In genomic region chr12:90866597-90866996, GRCm38 (mm10) we compare ENCODE assay signal across 14 mouse cellular contexts.
"Had no signal": no experiment of that assay in that cellular context is flagged by ENCODE, and none has a peak within 500 bp of the region (broad histone marks: within the 10 kb centered on the region; RNA-seq: fewer than 3 reads in every experiment).

No protein-coding gene starts in this region.

- H3K36me3 ChIP-seq: limb, embryonic 15.5 days; liver, embryonic 12.5 days; midbrain, embryonic 12.5 days; midbrain, embryonic 15.5 days; neural tube, embryonic 12.5 days; stomach, embryonic 15.5 days had no signal

- H3K27me3 ChIP-seq: limb, embryonic 15.5 days; liver, embryonic 12.5 days; megakaryocyte, embryonic 14.5 days; midbrain, embryonic 12.5 days; midbrain, embryonic 15.5 days; neural tube, embryonic 12.5 days; stomach, embryonic 15.5 days had no signal

- H3K4me2 ChIP-seq: limb, embryonic 15.5 days; liver, embryonic 12.5 days; midbrain, embryonic 12.5 days; midbrain, embryonic 15.5 days; neural tube, embryonic 12.5 days; stomach, embryonic 15.5 days had no signal

- H3K4me1 ChIP-seq: limb, embryonic 15.5 days; liver, embryonic 12.5 days; megakaryocyte, embryonic 14.5 days; midbrain, embryonic 12.5 days; midbrain, embryonic 15.5 days; neural tube, embryonic 12.5 days; stomach, embryonic 15.5 days had no signal

- H3K9ac ChIP-seq: limb, embryonic 15.5 days; liver, embryonic 12.5 days; liver, embryonic 14.5 days; midbrain, embryonic 12.5 days; midbrain, embryonic 15.5 days; neural tube, embryonic 12.5 days; stomach, embryonic 15.5 days had no signal

- DNase-seq: right cerebral cortex, postnatal 14 days; thymus, adult 2 months; thymus, postnatal 25 days; thymus, postnatal 4 days had no signal

- H3K27ac ChIP-seq: limb, embryonic 15.5 days; liver, embryonic 12.5 days; liver, embryonic 14.5 days; macrophage; midbrain, embryonic 12.5 days; midbrain, embryonic 15.5 days; neural tube, embryonic 12.5 days; stomach, embryonic 15.5 days; stomach, postnatal 0 days had no signal

- H3K4me3 ChIP-seq: limb, embryonic 15.5 days; liver, embryonic 12.5 days; megakaryocyte, embryonic 14.5 days; midbrain, embryonic 12.5 days; midbrain, embryonic 15.5 days; neural tube, embryonic 12.5 days; stomach, embryonic 15.5 days had no signal

- ATAC-seq: liver, embryonic 12.5 days; midbrain, embryonic 15.5 days had no signal

- H3K9me3 ChIP-seq: limb, embryonic 15.5 days; liver, embryonic 12.5 days; megakaryocyte, embryonic 14.5 days; midbrain, embryonic 12.5 days; midbrain, embryonic 15.5 days; neural tube, embryonic 12.5 days; stomach, embryonic 15.5 days had no signal
